Mouse (Mus musculus): ENCODE data around the gene Cdc37.

DNA sequence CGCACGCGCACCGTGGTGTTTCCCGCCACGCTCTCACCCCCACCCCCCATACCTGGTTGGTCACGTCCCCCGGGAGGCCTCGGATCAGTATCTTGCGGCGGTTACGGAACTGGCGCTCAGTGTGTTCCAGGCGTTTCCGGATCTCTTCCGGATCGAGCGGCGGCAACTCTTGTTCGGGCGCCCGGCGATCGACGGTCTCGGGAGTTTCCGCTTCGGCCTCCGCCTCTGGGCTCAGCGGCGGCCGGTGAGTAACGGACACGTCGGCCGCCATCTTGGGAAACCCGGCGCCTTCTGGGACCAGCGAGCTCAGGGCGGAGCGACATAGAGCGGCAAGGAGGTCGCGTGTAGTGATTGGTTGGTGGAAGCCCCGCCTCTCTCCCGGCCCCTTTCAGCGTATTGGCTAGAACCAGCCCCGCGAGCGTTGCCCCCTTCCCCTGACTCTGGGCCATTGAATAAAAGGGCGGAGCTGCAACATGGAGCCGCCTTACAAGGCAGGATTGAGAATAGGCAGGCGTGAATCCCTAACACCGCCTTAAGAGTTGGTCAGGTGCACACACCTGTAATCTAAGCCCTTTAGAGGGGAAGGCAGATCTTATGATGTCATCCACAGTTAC is 58.0 kb downstream of the Cdc37 start, which contains the start of the genes Gm38431 and Raver1:
- TF ChIP-seq CTCF (conservative IDR thresholded peaks at IDR 0.05; ENCODE audit: insufficient read depth, insufficient read length, low read depth, low read length) (no peak), POLR2A (IDR thresholded peaks at IDR 0.05; ENCODE audit: low read depth, low read length) (no peak)
